Mouse (Mus musculus) neural tube, postnatal 0 days (tissue): ENCODE results near the gene Lrp1. TPM values are rescaled to one million over a fixed set of nuclear protein-coding genes. Genes with fewer than 3 reads are reported as not detected.

Experiments
- polyA plus RNA-seq: library from polyadenylated mRNA; unstranded; fragments of >200 nt; fragmentation: Nextera tagmentation; extraction: Ambion mirVana; gene quantifications from 2 replicates; pipeline ENCODE4 v1.2.1, GENCODE M21; 2015

Lrp1 gene
- 85.8 and 109 TPM in 2 replicates for polyA plus RNA-seq

DNA sequence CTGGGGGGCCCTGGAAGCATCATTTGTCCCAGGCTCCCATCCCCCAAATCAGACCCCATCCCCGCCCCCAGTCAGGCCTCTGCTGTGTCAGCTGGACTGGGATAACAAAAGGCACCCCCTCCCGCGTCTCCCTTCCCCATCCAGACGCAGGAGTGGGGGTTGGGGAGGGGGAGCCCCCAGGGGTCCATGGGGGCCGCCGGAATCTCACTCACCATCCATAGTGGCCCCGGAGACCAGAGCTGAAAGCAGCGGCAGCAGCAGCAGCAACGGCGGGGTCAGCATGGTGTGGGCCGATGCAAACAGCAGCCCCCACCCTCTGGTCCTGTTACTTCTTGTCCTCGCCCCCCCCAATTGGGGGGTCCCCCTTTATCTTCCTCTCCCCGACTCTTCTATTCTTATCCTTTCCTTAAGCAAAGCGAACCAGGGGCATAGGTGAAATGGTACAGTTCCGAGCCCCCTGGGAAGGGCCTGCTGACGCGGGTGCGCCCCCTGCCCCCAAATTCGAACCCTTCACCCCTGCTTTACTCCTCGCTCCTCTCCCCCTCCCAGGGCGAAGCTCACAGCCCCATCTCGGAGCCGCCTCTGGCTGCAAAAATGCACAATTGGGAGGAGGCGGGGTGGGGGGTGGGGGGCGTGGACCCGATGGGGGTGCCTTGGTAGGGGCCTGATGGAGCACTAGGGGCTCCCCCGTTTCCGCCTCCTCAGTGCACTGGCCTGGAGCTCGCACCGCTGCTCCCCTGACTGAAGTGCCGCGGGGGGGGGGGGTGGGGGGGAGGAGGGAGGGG lies at the start of gene Lrp1:
TSS of gene Lrp1 (minus strand) at position 743 of the 785 bp plus-strand sequence.

DNA sequence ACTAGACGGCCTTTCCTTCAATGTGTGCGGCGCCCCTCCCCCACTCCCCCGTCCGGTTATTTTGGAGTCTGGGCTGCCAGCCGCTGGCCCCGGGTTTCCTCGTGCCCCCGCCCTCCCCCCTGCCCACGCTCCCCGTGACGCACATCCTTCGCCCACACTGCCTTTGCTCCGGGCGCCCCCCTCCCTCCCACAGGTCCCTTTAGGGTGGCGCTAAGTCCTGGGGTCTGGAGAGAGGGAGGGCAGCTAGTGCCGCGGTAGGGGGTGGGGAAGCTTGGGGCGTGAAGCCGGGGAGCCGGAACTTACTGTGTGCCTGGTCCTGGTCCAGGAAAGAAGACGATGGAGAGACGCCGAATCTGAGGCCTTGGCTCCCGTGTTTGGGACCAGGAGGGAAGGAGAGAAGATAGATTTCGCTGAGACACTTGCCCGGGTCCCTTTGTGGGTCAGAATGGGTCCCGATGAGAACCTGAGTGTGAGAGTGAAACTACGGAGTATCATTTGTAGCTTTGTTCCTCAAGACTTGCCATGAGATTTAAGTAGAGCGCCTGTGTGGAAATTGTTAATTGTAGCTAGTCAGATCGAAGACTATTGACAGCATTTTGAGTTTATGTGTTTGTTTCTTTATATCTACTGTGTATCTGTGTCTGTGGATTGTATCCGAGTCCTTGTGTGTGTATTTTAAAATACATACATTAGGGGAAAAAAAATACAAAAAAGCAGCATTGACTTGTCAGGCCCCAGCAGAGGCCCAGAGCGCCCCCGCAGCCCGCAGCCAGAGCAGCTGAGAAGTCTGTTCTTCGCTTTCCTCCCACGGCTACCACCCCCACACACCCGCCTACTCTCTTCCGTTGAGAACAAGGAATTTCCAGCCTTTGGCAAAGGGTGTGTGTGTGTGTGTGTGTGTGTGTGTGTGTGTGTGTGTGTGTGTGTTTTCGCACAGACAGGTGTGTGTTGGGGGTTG lies 47.4 kb upstream of the Lrp1 start, which contains the start of gene Nab2:
TSS of gene Nab2 (minus strand) at position 476 of the 958 bp plus-strand sequence.

DNA sequence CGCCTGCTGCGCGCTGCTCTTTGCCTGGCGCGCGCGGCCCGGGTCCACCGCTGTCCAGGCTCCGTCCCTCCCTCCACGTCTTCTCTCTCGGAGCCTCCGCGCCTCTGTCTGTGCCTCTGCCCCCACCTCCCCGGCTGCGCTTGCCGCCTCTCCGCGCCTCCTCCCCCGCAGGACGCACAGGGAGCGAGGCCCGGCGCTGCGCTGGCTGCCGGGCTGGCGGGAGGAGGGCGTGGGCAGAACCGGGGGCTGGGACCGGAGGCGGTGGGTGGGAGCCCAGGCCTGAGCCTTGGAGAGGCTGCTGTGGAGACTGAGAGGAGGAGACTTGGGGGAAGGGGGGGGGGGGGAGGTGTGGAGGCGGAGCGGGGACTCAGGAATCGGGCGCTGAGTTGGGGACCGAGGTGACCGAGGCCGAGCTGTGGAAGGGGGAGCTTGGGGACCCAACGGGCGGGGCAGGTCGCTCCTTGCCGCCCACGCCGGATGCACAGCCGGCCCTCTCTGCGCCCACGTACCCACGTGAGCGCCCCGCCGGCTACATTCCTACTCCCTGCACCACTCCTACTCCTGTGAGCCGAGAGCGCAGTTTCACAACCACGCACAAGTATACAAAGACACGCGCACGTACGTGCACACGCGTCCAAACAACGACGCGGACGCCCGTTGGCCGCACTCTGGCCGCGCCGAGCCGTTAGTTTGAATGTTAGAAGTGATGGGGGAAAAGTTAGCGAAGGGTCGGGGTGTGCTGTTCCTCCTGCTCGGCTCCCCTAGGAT lies 45.7 kb upstream of the Lrp1 start, which contains the start of gene Nemp1:
TSS of gene Nemp1 (plus strand) at position 401 of the 768 bp plus-strand sequence.

DNA sequence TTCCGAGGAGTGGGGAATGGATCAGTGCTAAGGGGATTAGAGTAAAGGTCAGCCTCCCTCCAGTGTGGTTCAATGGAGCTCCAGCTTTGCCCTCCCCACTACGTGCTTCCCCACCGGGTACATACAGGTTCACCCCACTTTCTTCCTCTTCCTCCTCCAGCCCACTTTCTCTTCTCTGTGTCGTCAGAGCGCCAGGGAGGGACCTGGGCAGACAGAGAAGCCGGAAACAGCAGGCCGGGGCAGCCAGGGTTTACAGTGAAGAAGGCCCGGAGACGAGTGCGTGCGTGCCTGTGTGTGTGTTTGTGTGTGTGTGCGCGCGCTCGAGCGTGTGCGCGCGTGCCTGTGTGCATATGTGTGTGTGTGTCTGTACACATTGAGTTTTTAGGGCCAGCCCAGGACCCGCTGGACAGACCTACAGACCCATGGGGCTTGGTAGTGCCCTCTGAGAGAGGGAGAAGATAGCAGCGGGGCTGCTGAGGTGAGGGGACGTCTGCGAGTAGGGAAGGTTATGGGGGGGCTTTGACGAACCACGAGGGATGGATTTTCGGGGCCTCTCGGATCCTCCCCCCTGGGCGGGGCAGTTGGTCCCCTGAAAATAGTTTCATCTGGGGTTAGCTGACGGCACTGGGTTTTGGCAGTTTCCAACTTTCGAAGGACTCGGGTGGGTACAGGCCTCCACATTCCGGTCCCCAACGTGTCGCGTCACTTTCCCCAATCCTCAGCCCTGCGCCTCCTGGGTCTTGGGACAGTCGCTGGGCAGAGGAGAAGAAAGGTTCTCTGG lies 22.0 kb upstream of the Lrp1 start, which contains the start of gene Stat6:
TSS of gene Stat6 (plus strand) at position 215 of the 781 bp plus-strand sequence.

DNA sequence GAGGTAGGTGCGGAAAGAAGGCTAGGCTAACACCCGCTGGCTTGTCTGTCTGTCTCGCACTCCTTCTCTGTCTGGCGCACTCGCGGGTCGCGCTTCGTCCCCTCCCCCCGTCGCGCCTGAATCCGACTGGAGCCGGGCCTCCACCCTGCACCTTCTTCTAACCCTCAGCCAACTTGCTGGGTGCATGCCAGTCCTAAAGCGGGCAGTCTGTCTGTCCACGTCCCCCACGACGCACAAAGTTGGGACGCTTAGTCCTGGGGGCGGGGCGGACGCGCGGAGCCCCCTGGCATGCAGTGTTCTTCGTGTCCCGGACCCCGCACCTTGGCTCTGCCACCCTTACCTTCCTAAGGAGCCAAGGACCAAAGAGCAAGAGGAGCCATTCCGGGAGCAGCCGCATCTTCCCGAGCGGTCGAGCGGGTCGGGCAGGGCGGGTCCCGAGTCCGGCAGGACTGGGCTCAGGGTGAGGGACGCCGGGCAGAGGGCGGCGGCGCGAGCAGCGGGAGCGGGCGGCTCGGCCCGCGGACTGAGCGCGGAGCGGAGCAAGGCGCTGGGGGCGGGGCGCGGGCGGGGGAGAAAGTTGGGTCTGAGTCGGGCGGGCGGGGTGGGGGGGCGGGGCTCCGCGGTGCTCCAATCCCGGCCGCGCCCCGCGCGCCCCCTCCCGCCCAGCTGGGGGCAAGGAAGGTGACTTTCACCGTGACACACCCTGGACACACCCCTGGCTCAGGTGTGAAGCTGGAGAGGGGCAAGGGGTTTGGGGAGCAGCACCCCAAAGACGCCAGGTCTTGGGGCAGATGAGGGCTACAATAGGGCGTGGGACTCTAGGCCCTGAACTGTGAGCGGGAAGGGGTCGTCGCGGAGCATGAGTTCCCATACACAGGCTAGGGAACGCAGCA lies 86.7 kb downstream of the Lrp1 start, which contains the start of gene Nxph4:
TSS of gene Nxph4 (minus strand) at position 524 of the 893 bp plus-strand sequence.

DNA sequence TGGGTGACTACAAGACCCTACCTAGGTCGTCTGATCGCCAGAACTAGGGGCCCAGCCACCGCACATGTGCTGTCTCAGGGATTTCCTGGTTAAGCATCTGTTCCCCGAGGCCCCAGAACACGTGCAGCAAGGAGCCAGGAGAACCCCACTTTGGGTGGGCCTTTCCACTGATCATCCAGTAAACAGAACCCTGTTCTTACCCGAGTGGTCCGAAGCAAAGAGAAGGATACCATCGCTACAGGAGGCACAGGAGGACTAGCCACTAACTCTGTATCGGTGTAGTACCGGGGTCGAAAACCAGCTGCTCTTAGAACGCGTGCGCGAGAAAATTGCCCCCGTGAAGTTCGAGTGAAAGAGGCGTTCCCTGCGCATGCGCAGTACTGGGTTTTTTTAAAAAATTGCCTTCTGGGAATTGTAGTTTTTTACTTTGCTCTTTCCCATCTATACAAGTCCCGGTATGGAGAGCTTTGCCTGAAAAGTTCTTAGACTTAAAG lies 98.8 kb downstream of the Lrp1 start, which contains the start of gene Shmt2:
TSS of gene Shmt2 (minus strand) at position 357 of the 494 bp plus-strand sequence.

DNA sequence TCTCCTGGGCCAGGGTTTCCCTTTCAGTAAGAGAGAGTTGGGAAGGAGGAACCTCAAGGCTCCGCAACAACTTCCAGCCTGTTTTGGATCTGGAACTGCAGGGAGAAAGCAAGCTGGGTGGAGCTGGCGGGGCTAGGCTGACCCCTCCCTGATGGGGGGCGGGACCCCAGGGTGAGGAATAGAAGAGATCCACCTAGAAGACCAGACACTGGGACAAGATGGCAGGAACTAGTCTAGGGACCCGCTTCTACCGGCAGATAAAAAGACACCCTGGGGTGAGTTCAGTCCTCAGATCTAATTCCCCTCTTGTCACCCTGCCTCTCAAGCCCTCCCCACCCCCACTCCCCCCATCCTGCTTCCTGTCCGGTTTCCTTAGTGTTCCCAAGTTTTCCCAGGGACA lies 106.2 kb downstream of the Lrp1 start, which contains the start of gene Ndufa4l2:
TSS of gene Ndufa4l2 (plus strand) at position 204 of the 400 bp plus-strand sequence.

DNA sequence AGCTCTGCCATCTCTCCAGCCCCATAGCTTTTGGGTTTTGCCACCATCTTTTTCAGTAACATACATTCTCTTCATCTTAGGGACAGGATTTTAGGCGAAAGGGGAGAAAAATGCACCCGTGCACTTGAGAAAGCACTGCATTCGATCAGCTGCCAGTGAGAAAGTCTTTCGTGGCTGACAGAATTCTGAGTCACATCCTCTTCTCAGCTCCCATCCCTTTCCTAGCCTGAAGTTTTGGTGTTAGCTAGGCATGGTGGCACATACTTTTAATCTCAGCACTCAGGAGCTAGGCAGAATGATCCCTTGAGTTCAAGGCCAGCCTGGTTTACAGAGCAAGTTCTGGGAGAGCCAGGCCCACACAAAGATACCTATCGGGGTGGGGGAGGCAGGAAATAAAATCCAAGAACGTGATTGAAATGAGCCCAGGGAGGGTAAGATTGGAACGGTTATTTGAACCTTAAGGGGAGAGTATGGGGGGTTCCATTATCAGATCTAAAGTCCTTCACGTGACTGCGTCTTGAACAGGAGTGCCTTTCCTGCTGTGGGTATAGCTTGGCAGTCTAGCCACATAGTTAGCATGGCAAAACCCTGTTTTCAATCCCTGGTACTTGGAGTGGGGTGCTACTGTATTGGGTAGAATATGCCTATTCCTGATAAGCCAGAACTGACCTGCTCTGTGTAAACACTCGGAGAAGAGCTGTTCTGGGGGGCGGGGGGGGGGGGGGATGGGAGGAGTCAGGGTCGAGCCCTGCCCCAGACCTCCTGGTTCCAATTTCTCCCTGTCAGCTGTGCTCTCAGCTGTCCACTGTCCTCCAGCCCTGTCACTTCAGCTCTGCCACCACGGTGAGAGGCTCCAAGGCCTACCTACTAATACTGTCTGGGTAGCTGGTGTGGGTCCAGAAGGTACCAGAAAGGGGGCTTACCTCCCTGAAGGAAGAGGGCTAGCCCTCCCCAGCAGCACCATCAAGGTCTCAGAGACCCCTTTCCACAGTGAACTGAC lies 119.8 kb downstream of the Lrp1 start, which contains the start of gene Stac3:
TSS of gene Stac3 (plus strand) at position 793 of the 1,000 bp plus-strand sequence.

Other genes with a start within 250 kb of the Lrp1 start
- 40.8 and 50.2 TPM in 2 replicates for gene R3hdm2, start 240.8 kb downstream of the Lrp1 start, polyA plus RNA-seq
- 0.76 and 1.5 TPM in 2 replicates for gene Stac3, start 119.5 kb downstream of the Lrp1 start, polyA plus RNA-seq
- gene Ndufa4l2, start 106.2 kb downstream of the Lrp1 start, polyA plus RNA-seq, result 13.7 and 15.6 TPM in 2 replicates
- 41.3 and 47.0 TPM in 2 replicates for gene Shmt2, start 98.7 kb downstream of the Lrp1 start, polyA plus RNA-seq
- gene Nxph4, start 86.6 kb downstream of the Lrp1 start, polyA plus RNA-seq, result 92.7 and 112 TPM in 2 replicates
- gene Stat6, start 21.8 kb upstream of the Lrp1 start, polyA plus RNA-seq, result 4.7 and 4.8 TPM in 2 replicates
- 2.5 and 3.2 TPM in 2 replicates for gene Nemp1, start 45.8 kb upstream of the Lrp1 start, polyA plus RNA-seq
- 2.9 and 3.3 TPM in 2 replicates for gene Nab2, start 47.4 kb upstream of the Lrp1 start, polyA plus RNA-seq
- 0.55 and 1.2 TPM in 2 replicates for gene Myo1a, start 84.0 kb upstream of the Lrp1 start, polyA plus RNA-seq
- gene Tac2, start 103.3 kb upstream of the Lrp1 start, polyA plus RNA-seq, result 7.0 and 8.1 TPM in 2 replicates
- 2.1 and 2.7 TPM in 2 replicates for gene Zbtb39, start 118.4 kb upstream of the Lrp1 start, polyA plus RNA-seq
- gene Gpr182, start 130.6 kb upstream of the Lrp1 start, polyA plus RNA-seq, result 1.4 and 2.3 TPM in 2 replicates
- gene Rdh1, start 138.6 kb upstream of the Lrp1 start, polyA plus RNA-seq, result 0.05 TPM in 1 of 2 replicates, not detected in the other
- gene Rdh16f1, start 138.6 kb upstream of the Lrp1 start, polyA plus RNA-seq, result not detected in 2 replicates
- 0.41 and 0.49 TPM in 2 replicates for gene Rdh9, start 155.2 kb upstream of the Lrp1 start, polyA plus RNA-seq
- not detected in 2 replicates for gene Rdh16, start 180.0 kb upstream of the Lrp1 start, polyA plus RNA-seq
- not detected in 2 replicates for gene Rdh19, start 228.8 kb upstream of the Lrp1 start, polyA plus RNA-seq
- gene Rdh16f2, start 245.3 kb upstream of the Lrp1 start, polyA plus RNA-seq, result not detected in 2 replicates